Mouse (Mus musculus) gonadal fat pad, adult 2 months (tissue): ENCODE results near the gene Hexa. TPM values are rescaled to one million over a fixed set of nuclear protein-coding genes. Genes with fewer than 3 reads are reported as not detected.

Experiments
- DNase-seq: peaks from one replicate; pipeline ENCODE4 v3.0.0-alpha.2; 2012; ENCODE audit warnings: low read depth
- polyA plus RNA-seq: library from polyadenylated mRNA; depleted of rRNA; stranded (reverse); fragments of >200 nt; gene quantifications from 2 replicates; pipeline ENCODE4 v1.2.3, GENCODE M21; 2012; rRNA removed

The Hexa gene
- 106 and 116 TPM in 2 replicates for polyA plus RNA-seq

DNA sequence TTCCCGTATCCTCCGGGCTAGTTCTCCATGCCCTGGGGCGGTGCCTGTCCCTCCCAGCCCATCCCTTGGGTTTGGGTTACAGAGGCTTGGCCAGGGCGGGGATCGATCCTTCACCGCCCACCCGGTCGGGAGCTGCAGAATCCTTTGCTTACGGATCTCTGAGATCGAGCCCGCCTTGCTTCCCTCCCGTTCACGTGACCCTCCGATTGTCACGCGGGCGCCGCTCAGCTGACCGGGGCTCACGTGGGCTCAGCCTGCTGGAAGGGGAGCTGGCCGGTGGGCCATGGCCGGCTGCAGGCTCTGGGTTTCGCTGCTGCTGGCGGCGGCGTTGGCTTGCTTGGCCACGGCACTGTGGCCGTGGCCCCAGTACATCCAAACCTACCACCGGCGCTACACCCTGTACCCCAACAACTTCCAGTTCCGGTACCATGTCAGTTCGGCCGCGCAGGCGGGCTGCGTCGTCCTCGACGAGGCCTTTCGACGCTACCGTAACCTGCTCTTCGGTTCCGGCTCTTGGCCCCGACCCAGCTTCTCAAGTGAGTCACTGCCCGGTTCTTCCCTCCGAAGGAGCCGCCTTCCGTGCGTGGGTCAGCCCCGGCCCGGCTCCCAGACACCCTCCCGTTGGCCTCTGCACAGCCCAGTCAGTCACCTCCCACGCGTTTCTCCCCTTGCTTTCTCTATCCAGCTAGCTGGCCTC is at the start of gene Hexa, which contains the start of gene Tmem202:
Gene Hexa, plus strand, starts transcription at position 100 of the 697 bp plus-strand sequence.
Gene Tmem202, minus strand, starts transcription at position 407 of the 697 bp plus-strand sequence.
- no peak for DNase-seq

DNA sequence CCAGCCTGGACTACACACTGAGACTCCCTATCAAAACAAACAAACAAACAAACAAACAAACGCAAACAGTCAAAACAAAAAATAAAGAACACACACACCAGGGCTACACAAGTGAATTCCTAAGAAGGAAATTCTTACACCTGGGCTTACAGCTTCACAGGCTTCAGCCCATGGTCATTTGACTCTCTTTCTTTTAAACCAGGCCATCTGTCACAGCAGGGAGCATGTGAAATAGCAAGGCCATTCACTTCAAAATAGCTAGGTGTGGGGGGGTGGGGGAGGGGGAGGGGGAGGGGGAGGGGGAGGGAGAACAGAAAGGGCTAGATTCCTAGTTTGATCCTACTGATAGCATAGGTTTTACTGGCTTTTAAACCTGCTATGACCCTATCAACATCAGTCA is 31.2 kb upstream of the Hexa start:
- DNase-seq: no peak

DNA sequence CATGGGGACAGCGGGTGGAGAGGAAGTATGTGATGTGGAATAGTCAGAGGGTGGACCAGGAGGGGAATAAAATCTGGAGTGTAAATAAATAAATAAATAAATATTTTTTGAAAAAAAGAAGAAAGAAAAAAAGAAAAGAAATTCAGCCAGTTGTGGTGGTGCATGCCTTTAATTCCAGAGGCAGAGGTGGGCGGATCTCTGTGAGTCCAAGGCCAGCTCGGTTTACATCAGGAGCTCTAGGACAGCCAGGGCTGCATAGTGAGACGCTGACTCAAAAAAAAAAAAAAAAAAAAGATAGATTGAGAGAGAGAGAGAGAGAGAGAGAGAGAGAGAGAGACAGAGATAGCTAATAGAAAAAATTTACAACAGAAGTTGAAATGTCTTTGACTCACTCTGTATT is 27.0 kb upstream of the Hexa start:
- no peak for DNase-seq

DNA sequence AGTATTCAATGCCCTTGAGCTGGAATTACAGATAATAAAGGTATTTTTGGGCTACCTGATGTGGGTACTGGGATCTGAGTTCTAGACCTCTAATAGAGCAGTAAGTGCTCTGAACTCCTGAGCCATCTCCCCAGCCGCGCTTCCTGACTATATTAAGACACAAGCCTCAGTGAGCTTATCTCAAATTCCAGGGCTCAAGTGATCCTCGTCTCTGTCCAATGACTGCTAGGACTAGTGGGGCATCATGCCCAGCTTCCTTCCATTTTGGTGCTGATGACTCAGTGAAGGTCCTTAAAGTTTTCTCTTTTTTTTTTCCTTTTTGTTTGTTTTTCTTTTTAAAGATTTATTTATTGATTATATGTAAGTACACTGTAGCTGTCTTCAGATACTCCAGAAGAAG is 24.3 kb upstream of the Hexa start:
- DNase-seq: no peak

DNA sequence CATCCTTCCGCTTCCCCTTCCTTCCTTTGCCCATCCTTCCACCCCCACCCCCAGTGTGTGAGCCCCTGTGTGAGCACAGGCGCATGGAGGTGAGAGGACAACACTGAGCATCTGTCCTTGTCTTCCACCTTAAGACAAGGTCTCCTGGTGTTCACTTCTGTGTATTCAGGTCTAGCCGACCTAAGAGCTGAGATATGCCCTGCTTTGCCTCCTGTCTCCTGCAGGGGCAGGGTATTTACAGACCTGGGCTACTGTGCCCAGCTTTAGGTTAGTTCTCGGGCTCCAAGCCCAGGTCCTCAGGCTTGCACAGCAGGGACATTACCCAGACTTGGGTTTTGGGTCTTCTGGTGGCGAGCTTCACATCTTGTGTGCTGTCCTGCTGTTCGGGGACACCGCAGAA is 22.2 kb upstream of the Hexa start:
- no peak for DNase-seq

DNA sequence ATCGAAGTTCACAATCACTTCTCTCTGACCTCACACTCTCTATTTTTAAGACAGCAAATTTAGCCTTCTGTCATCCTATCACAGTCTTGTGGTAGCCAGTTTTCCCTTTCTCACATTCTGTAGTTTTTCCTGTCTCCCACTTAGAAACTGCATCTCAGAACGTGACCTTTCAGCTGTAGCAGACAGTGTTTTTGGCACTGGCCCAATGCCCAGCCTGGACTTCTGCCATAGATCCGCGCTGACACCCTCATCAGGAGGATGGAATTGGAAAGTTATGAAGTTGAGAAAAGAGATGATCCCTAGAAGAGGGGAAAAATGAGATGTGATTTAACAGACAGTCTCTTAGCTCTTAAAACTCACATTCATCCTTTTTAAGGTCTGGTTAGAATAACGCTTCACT is 20.4 kb upstream of the Hexa start:
- no peak for DNase-seq

DNA sequence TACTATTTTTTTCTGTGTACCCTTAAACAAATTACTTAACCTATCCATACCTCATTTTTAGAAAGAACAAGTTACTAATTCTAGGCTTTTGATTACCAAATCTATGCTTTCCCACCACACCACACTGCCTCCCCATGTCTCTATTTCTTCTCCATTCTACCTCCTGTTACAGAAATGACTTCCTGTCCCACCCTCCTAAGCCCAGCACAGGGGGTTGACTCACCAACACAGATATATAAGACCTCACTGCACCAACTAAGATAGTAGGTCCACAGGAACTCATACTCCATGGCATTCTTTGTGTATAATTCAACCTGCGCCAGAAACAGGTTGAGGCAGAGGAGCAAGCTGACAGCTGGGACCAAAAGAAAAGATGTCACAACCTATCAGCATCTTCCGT is 19.9 kb upstream of the Hexa start:
- DNase-seq: no peak

DNA sequence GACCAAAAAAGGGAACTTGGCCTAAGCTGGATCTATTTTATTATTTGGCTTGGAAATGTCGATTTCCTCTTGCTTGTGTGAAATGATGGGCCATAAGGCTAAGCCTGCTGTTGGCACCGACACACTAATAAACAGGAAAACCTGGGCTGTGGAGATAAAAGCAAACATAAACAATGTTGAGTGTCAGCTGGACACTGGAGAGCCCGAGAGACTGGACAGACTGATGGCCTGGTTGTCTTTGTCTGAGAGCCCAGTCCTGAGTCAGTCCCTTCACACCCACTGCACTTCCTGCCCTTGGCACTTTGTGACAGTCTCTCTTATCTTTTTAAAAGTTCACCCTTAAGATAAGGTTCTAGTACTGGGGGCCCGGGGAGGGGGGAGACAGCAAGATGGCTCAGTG is 16.4 kb upstream of the Hexa start:
- DNase-seq: no peak

DNA sequence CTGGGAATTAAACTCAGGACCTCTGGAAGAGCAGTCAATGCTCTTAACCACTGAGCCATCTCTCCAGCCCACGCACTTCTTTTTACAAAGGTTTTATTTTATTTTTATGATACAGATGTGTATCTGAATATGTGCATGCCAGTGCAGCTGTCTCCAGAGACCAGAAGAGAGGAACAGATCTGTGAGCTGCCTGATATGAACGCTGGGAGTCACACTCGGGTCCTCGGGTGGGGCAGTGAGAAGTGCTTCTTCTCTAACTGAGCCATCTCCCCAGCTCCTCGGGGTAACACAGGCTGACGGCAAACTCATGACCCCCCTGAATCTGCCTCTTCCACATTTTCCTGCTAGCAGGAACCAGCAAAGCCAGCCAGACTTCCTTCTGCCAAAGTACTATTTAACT is 12.6 kb upstream of the Hexa start:
- no peak for DNase-seq

DNA sequence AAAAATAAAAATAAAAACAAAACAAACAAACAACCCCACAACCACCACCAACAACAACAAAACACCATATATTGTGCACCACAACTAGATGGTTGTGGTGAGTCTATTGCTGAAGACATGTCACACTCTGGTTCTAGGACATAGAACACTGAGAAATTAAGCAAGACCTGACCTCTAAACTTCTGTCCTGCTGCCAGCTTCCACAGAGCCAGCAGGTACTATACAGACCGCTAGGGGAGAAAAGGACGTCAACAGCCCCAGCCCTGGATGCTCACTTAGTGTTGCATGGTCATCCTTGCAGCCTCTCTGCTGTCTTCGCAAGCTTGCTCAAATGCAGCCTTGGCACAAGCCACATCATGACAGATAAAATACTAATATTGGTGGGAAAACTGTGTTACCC is 11.8 kb upstream of the Hexa start:
- no peak for DNase-seq

DNA sequence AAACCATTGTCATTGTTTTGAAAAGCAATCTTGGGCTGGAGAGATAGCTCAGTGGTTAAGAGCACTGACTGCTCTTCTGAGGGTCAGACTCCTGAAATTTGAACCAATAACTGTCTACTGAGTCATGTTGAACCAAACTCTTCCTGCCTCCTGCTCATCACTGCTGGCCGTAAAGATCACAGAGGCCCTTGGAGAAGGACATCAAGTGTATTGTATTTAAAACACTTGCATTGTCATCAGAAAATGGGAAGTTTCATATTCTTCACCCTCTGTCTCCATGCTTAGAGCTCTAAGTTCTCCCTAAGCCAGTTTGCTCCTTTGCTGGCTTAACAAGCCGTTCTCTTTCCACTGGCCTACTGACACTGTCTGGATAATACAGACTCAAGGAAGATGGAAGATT is 11.1 kb upstream of the Hexa start:
- no peak for DNase-seq

DNA sequence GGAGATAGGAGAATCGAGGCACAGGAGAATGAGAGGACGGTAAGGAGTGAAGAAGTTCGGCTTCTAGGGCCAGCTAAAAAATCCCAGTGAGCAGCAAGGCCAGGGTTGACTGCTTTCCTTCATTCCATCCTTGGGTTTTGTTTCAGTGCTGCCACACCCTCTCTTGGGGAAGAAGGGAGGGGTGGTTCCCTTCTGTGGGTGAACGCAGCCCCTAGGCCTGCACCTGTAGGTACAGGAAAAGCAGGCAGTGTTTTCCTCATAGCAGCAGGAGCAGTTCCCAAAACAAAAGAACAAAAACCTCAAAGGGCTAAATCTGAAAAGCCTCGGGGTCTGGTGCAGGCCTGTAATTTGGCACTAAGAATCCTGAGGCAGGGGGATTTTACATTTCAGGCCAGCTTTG is 7.7 kb upstream of the Hexa start:
- DNase-seq: no peak

DNA sequence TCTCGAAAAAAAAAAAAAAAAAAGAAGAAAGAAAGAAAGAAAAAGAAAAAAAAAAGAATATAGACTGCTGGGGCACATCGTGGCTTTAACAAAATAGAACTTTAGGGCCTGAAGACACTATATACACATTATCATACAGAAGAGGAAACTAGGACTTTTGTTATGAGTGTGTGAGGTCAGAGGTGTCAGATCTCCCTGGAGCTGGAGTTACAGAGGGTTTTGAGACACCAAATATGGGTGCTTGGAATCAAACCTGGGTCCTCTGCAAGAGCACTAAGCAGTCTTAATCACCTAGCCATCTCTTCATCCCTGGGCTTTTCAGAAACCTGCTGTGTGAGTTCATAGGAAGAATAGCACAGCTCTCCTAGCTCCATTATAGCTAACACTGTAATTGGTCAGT is 5.9 kb upstream of the Hexa start:
- DNase-seq: no peak

DNA sequence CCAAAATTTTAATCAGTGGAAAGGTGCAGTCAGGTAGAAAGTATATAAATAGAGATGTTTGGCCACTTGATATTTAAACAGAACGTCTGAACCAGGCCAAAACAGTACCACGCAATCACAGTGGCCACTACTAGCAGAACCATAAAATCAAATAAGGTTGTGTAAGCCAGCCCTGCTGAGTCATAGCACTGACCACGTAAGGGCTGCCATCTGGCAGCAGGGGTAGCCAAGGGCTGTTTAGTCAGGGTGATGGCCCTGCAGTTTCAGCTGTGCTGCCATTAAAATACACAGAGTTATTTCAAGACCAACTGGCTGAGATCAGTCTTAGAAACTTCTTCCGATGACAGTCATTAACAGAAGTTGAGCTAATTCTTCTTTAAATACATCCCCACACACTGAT is 5.5 kb upstream of the Hexa start:
- DNase-seq: no peak

DNA sequence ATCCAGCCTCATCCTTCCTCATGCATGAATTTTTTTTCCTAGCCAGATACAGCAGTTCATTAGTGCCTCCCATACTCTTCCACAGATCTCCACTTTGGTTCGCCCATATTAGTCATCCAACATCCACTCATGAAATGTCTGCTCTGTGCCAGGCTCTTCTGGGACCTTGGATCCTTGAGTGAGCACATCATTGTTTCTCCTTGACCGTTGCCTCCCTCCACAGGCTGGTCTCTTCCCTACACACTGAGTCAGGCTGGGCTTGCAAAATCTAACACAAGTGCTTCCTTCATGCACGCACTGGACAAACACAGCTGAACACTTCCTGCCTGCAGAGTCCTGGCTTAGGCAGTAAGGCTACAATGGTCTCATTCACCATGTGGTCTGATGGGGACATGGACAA is 1.7 kb upstream of the Hexa start:
- no peak for DNase-seq

DNA sequence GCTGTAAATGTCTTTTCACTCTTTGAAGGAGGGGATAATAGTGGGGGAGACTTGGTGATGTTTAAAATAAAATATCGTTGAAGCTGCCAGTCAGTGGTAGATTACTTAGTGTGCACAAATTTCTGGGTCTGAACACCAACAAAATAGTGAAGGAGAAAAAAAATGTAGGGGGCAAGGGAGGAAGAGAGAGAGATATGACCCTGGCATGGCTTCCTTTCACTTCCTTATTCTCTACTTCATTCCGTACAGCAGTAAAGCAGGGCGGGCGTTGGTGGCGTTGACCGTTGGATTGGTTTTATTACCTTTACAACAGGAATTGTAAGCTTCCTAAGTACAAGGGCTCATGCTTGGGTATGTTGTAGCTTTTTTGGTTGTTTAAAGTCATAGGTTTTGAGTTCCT is 2.3 kb downstream of the Hexa start:
- no peak for DNase-seq

DNA sequence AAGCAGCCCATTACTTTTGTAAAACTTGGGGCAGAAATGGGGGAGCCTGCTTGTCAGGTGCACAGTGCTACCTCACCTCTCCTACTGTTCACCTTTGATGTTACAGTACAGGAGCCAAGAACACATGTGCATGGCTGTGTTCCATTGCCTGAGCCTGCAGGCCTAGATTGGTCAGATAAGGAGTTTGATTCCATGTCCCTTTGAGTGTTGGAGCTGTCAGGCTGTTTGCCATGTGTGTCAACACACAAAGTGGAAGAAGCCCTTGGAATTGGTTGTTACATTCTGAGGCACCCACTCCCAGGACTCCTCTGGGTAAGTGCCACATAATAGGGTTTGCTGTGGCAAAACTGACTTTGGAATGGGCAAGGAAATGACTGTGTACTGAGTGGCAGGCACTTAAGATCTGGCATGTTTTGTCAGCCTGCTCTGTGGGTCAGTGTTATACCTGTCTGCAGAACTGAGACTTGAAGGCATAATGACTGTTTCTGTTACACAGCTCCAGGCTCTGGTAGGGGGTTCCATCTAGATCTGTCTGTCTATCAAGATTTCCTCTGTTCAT is 3.5 kb downstream of the Hexa start:
- peak; percentile 70 for DNase-seq

DNA sequence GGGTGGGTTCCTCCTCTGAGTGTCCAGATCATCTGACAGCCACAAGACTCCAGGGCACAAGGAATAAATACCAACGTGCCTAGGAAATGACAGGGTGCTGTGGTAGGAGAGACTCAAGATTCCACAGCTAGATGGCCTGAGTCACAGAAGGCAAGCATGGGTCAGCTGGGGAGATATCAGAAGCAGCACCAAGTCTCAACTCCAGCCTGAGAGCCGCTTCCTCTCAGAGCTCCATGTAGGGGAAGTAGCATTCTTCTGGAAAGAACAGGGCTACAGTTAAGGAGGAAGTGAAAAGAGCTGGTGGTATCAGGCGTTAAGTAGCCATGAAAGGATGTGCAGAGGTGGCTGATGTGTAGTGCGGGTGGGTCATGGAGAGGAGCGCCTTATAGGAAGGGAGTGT is 5.4 kb downstream of the Hexa start:
- DNase-seq: no peak

DNA sequence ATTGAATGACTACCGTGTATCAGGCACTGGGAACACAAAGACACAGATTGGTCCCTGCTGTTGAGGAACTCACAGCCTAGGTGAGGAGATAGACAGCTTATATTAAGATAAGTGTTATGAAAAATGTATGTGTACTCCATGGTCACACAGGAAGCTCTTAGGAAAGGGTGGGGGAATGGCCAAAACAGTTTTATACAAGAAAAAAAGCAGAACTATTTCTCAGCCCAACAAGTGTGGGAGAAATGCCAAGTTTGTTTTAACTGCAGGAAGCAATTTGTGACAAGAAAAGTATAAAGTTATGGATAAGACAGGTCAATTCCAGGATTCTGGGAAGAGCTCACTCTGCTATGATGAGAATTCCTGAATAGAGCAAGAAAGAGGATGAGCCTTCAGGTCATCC is 8.5 kb downstream of the Hexa start:
- no peak for DNase-seq

DNA sequence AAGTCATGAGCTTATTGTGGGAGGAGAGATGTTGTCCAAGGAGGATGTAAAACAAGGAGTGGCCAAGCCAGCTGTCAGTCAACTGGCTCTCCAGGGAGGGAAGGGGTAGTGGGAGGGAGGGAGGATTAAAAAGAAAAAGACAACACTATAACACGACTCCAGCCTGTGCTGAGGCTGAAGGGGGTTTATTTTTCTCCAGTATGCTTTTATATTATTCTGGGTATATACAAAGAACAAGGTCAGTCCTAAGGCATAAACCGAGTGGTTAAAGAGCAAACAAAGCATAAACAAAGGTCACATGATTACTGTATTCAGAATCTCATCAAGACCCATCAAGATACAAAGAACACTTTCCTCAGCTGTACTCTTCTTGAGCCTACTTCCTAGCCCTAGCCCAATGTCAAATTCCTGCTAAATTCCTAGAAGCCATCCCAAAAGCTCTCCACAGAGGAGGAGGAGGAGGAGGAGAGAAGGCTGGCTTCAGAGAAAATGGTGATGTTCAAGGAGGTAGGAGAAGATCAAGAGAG is 9.7 kb downstream of the Hexa start:
- DNase-seq: no peak

DNA sequence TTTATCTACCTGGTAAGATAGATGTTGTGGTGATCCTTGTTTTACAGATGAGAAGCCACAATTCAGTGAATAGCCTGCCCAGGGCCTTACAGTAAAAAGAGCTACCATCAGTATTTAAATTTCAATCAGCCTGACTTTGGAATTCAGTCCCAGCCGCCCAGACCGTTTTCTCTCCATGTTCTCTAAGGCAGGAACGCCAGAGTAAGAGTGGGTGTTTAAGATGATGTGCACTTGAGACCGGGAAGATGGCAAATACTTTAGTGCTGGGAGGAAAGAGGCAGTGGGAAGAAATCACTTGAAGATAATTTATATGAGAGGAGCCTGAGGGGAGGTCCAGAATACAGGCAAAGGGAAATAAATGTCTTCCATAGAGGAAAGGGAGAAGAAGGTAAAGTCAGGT is 10.7 kb downstream of the Hexa start:
- no peak for DNase-seq

DNA sequence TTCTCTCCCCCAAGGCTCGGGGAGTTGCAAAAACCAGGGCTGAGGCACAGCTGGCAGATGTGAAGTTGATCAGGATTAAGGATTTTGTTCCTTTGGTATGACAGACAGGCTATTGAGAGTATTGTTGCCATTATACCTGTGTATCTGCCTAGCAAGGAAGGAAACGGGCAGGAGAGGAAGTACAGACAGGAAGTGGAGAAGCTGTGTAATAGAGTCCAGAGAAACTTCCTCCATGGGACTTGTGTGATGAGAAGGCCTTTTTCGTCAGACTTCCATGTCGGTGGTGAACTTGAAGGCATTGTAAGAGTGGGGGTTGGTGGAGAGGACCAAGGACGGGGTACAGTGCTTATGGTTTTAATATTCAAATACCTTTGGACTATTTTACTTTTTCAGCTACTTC is 11.7 kb downstream of the Hexa start:
- no peak for DNase-seq

DNA sequence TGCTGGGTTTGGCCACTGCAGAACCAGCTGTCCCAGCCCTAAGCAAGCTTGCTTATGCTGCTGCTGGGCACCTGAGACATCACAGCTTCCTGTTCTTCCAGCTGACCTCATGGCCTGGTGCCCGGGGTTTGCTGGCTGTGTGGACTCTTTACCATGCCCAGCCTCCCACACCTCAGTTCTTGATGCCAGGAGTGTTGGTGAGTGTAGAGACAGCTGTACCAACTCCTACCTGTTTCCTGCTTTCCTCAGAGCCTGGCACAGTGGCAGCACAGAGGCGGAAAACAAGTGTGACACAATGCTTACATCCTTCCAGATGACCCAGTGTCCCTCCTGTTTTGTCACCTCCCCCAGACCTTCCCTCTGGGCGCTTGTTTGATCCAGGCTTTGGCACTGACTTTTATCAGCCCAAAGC is 12.3 kb downstream of the Hexa start:
- peak; percentile 88 for DNase-seq

DNA sequence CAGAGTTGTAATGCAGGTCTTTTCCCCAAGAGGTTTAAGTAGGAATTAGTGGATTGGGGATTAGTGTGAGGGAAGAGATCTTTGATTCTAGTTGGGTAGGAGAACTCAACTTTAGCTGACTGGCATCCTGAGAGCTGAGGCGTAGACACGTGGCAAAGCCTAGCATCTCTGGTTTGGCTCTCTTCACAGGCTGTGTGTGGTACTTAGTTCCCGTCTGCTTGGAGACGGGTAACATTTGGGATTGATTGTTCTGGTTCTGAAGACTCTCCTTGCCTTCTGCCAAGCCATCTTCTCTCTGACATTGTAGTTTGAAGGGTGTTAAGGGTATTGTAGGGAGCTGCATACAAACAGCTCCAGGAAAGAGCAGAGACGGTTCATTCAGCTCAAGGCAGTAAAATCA is 13.3 kb downstream of the Hexa start:
- DNase-seq: no peak
